Mouse (Mus musculus) regulatory T cell (primary cell): ENCODE data around the gene Bcl2.

Experiments used
- in situ Hi-C: fragments of 300-600 bp; cut with MboI, MseI; formaldehyde crosslinking; loops from one replicate; pipeline ENCODE4 v1.15.1; 2025; ENCODE audit warnings: high pct_unique_total_duplicates

Gene Bcl2

DNA sequence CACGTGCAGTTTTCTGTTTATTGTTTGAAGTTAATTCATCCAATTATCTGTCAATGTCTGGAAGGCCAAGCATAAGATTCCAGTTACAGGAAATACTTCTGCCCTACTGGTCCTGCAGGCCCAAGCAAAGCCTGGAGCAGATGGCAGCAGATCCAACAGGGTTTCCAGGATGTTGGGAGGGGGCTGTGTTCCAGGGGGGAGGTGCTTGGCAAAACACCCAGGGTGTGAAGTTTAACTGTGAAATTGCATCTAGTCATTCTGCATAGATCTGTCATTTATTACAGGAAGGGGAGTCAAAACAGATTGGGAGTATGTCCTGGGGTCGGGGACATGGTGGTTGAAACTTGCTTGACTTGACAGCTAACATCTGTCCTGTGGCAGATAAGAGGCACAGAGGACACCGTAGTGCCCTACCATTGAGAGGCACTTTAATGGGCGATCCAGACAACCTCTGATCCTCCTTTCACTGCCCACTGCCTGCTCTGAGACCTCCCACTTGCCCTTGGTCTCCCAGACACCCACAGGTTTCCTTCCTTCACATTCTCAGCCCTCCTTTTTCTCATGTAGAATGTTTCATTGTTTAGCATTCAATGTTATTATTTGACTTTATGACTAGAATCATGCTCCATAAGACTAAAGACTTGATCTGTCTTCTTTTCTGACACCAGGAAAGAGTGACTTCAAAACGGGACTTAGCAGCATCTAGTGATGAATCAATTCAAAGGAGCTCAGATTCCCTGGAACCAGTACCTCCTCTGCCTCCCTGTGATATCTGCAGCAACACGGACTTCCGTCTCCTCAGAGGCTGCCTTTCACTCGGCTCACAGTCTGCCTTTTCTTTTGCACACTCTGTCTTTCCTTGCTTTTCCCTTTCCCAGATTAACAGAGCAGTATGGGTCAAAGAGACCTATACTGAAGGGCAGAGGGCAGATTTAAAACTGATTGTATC lies 47.7 kb downstream of the Bcl2 start:
- in situ Hi-C loops = no loop called here

DNA sequence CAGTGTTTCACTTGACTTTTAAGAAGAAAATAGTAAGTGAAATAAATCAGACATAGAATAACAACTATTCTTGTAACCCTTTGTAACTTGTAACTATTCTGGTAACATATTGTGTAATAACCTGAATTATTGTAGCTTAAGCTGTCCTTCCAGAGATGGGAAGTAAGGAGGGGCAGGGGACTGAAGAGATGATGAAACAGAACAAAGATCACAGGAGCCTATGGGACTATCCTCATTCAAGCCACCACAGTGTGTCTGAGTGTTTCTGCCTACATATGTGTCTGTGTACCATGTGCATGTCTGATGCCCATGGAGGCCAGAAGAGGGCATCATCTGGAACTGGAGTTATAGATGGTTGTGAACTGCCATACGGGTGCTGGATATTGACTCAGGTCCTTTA lies 49.1 kb downstream of the Bcl2 start:
- in situ Hi-C loops = no loop called here

DNA sequence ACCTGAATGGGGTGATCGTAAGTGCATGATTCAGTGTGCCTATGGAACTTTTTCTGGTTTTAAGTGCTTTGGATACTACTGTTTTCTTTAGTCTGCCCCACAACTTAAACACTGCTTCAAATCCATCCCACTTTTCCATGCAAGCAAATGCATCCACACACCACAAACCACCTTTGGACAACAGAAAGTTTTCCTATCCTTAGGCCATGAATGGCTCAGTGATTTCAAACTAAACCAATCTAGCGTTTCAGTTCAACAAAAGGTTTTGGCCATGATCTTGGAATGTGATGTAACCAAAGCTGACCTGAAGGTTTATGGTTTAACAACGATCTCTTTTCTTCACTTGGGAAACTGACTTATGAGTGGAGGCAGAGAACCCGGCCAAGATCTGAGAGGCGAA lies 51.6 kb downstream of the Bcl2 start:
- in situ Hi-C loops = no loop called here

DNA sequence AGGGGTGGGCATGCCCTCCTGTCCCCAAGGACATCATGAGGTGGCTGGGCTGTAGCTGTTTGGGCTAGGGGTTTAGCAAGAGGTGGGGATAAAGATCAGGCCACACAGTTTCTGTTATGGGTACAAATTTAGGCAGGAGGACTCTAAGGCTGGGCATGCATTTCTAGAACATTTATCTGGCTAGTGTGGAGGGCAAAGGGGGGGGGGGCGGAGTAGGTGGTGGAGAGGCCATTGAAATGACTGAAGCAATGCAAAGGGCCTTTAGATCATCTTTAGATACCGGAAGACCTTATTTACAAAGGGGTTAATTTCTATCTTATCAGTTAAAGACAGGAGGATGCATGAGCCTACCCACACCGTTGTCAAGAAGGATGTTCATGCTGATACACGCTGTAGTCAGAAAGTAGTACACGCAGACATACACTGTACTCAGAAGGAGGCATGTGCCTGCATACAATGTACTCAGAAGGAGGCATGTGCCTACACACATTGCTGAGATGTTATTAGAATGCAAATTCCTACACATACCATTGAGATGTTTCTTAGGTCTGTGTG lies 55.7 kb downstream of the Bcl2 start:
- in situ Hi-C loops = no loop called here

GRCm38 (mm10) chr1:106656207-106656738 lies 57.8 kb downstream of the Bcl2 start:
- in situ Hi-C loops = no loop called here

DNA sequence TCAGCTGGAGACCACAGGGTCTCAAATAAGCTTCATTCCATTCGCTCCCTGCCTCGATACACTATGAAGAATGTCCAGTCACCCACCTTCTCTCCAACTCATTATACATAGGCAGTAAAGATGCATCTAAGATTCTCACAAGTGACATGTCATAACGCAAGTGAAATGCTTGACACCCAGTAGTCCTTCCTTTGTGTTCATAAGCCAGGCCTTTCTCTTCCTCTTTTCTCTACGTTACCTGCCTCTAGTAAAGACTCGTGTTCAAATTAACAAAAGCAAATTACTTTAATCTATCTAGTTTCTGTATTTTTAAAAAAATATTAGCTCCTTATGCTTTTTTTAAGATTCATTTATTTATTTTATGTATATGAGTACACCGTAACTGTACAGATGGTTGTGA lies 59.8 kb downstream of the Bcl2 start:
- in situ Hi-C loops = no loop called here

DNA sequence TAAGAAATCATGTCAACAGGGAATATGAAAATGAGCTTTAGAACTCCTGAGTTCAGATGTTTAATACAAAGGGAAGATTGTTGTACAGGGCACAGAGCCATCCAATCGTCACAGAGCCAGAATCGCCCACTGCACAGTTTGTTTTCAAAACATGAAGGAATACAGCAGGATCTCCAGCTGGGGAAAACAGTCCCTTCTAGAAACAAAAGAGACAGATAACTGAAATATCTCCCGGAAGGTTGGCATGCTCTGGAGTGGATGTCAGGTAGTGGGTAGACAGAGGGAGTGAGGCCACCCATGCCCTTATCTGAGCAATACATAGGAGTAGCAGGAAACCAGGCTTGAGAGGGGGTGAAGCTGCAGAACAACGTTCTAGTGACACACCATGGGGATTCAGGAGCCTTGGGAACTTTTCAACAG lies 60.6 kb downstream of the Bcl2 start:
- in situ Hi-C loops = no loop called here

GRCm38 (mm10) chr1:106651211-106651610 lies 62.9 kb downstream of the Bcl2 start:
- in situ Hi-C loops = no loop called here

- in situ Hi-C loops = no loop called here
Measured at GRCm38 (mm10) chr1:106650427-106650826, 63.6 kb downstream of the Bcl2 start.

- in situ Hi-C loops = no loop called here
Measured at GRCm38 (mm10) chr1:106647336-106647735, 66.7 kb downstream of the Bcl2 start.

DNA sequence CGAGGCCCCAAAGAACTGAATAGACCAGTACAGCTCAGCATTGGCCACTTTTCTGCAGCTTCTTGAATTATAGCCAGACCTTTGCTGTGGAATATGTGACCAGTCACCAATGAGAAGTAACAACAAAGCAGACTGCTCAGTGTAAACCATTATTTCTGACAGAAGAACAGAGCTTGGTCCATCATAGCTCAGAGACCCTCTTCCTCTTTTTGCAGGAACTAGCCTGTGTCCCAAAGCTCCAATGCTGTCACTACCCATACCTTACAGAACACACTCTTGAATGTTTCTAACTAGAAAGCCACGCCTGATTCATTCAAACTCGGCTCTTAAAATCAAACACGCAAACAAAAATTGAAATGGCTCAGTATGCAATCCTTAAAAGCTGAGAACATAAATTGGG lies 69.5 kb downstream of the Bcl2 start:
- in situ Hi-C loops = no loop called here

- in situ Hi-C loops = no loop called here
Measured at GRCm38 (mm10) chr1:106643527-106643926, 70.5 kb downstream of the Bcl2 start.

GRCm38 (mm10) chr1:106640577-106640976 lies 73.5 kb downstream of the Bcl2 start:
- in situ Hi-C loops = no loop called here

- in situ Hi-C loops = no loop called here
Measured at GRCm38 (mm10) chr1:106637705-106638104, 76.4 kb downstream of the Bcl2 start.

GRCm38 (mm10) chr1:106636714-106637113 lies 77.4 kb downstream of the Bcl2 start:
- in situ Hi-C loops = no loop called here

GRCm38 (mm10) chr1:106633207-106633606 lies 80.9 kb downstream of the Bcl2 start:
- in situ Hi-C loops = no loop called here

DNA sequence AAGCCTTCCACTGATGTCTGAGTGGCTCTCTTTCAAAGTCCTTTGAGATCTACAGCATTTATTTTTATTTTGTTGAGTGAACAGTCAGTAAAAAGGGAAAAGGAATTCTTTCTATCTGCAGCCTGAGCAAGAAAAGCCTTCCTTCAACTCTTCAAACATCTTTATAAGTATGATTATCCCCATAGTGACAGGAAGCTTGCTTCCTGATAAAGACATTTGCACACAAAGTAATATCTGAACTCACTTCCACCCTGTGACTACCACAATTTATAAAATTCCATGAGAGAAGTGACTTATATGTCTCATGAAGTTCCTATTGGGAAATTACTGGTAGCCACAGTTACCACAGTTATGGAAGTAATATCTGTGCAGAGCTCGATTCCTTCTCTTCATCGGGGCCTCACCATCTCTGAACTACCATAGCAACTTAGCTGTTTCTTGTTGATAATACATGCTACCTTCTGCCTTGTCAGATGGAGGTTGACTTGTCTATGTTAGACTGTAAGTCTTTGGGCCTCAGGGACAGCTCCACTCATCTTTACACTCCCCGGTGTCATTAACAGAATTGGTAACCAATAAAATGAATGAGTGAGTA lies 82.1 kb downstream of the Bcl2 start:
- in situ Hi-C loops = no loop called here

GRCm38 (mm10) chr1:106630973-106631372 lies 83.1 kb downstream of the Bcl2 start:
- in situ Hi-C loops = no loop called here

GRCm38 (mm10) chr1:106629931-106630682 lies 84.0 kb downstream of the Bcl2 start:
- in situ Hi-C loops = no loop called here

GRCm38 (mm10) chr1:106629470-106629830 lies 84.6 kb downstream of the Bcl2 start:
- in situ Hi-C loops = no loop called here

GRCm38 (mm10) chr1:106628718-106629469 lies 85.2 kb downstream of the Bcl2 start:
- in situ Hi-C loops = no loop called here
